Comparison of ENCODE assay signal across 13 mouse cellular contexts in genomic region chr13:112803106-112803505, GRCm38 (mm10). TPM values are rescaled to one million over a fixed set of nuclear protein-coding genes. Genes with fewer than 3 reads are reported as not detected.
A peak's percentile ranks its signal among the peaks of the same experiment; 100 is the strongest.
DNase-seq lines count a peak whose midpoint lies in the region; ATAC-seq and TF ChIP-seq lines count a peak whose summit lies in the region.
"Had no signal": no experiment of that assay in that cellular context is flagged by ENCODE, and none has a peak within 500 bp of the region (broad histone marks: within the 10 kb centered on the region; RNA-seq: fewer than 3 reads in every experiment).

No protein-coding gene starts in this region.

- ATAC-seq in heart, embryonic 16.5 days (replicated peaks; ENCODE audit: extremely low read depth, insufficient read depth, low FRiP score): no peak
- ATAC-seq in heart, embryonic 12.5 days (ENCODE audit: insufficient number of reproducible peaks, low FRiP score): no peak
- ATAC-seq in lung, embryonic 15.5 days (ENCODE audit: borderline replicate concordance, extremely low read depth, low FRiP score, low TSS enrichment): no peak
- no peak for ATAC-seq in intestine, embryonic 15.5 days
- ATAC-seq: forebrain, embryonic 15.5 days had no signal

- no peaks in the 10 kb centered on the region for H3K27me3 ChIP-seq in heart, embryonic 16.5 days (ENCODE audit: control insufficient read depth, insufficient read depth, low read length)
- no peaks in the 10 kb centered on the region for H3K27me3 ChIP-seq in heart, embryonic 12.5 days (replicated peaks)
- H3K27me3 ChIP-seq in lung, embryonic 15.5 days: no peaks in the 10 kb centered on the region
- H3K27me3 ChIP-seq in intestine, embryonic 15.5 days (replicated peaks): no peaks in the 10 kb centered on the region
- H3K27me3 ChIP-seq in small intestine, adult 2 months (ENCODE audit: control insufficient read depth, insufficient read depth, low read length): no peaks in the 10 kb centered on the region
- H3K27me3 ChIP-seq: forebrain, embryonic 15.5 days had no signal

- peak overlapping the region; percentile 14; the same call in 1 of the 2 replicates for H3K4me3 ChIP-seq in heart, embryonic 16.5 days (ENCODE audit: low read length)
- no peak overlapping the region for H3K4me3 ChIP-seq in heart, embryonic 12.5 days
- no peak overlapping the region for H3K4me3 ChIP-seq in lung, embryonic 15.5 days
- H3K4me3 ChIP-seq in intestine, embryonic 15.5 days (replicated peaks): no peak overlapping the region
- H3K4me3 ChIP-seq in small intestine, adult 2 months (ENCODE audit: low read depth, low read length): peak overlapping the region; percentile 33
- H3K4me3 ChIP-seq: forebrain, embryonic 15.5 days; left cerebral cortex, adult 2 months had no signal

- no peak overlapping the region for H3K27ac ChIP-seq in heart, embryonic 16.5 days (ENCODE audit: low read length)
- H3K27ac ChIP-seq in heart, embryonic 12.5 days (ENCODE audit: poor library complexity, severe bottlenecking): no peak overlapping the region
- H3K27ac ChIP-seq in lung, embryonic 15.5 days: no peak overlapping the region
- no peak overlapping the region for H3K27ac ChIP-seq in intestine, embryonic 15.5 days
- no peak overlapping the region for H3K27ac ChIP-seq in small intestine, adult 2 months (ENCODE audit: insufficient read depth, low read depth, low read length)
- H3K27ac ChIP-seq: forebrain, embryonic 15.5 days; left cerebral cortex, adult 2 months had no signal

- no peak overlapping the region for H3K9ac ChIP-seq in heart, embryonic 16.5 days (ENCODE audit: low read length)
- no peak overlapping the region for H3K9ac ChIP-seq in heart, embryonic 12.5 days
- H3K9ac ChIP-seq in lung, embryonic 15.5 days: no peak overlapping the region
- no peak overlapping the region for H3K9ac ChIP-seq in intestine, embryonic 15.5 days
- H3K9ac ChIP-seq: forebrain, embryonic 15.5 days had no signal

- H3K36me3 ChIP-seq in heart, embryonic 16.5 days (ENCODE audit: control insufficient read depth, insufficient read depth): peaks cover 18% of the 10 kb centered on the region
- H3K36me3 ChIP-seq in heart, embryonic 12.5 days: peaks cover 21% of the 10 kb centered on the region
- H3K36me3 ChIP-seq in lung, embryonic 15.5 days: peaks cover 26% of the 10 kb centered on the region
- H3K36me3 ChIP-seq in intestine, embryonic 15.5 days: peaks cover 5% of the 10 kb centered on the region
- H3K36me3 ChIP-seq in small intestine, adult 2 months (ENCODE audit: control insufficient read depth, insufficient read depth, low read length): peaks cover 16% of the 10 kb centered on the region

- WGBS in heart, embryonic 16.5 days: 87% methylated on average over 7 of the region's 7 CpGs
- 91% methylated on average over 7 of the region's 7 CpGs for WGBS in heart, embryonic 12.5 days
- 88% methylated on average over 7 of the region's 7 CpGs for WGBS in lung, embryonic 15.5 days
- WGBS in intestine, embryonic 15.5 days: 93% methylated on average over 7 of the region's 7 CpGs
- WGBS in small intestine, adult 2 months: 97% methylated on average over 7 of the region's 7 CpGs

- no peak for TF ChIP-seq CTCF in small intestine, adult 2 months (IDR thresholded peaks at IDR 0.05; ENCODE audit: extremely low read depth, insufficient read length, insufficient replicate concordance, low read depth, low read length)

- no peaks in the 10 kb centered on the region; the same call in 1 of the 2 replicates for H3K9me3 ChIP-seq in heart, embryonic 16.5 days (replicated peaks; ENCODE audit: control insufficient read depth, low read length)
- no peaks in the 10 kb centered on the region for H3K9me3 ChIP-seq in heart, embryonic 12.5 days (replicated peaks)
- H3K9me3 ChIP-seq in lung, embryonic 15.5 days: no peaks in the 10 kb centered on the region
- no peaks in the 10 kb centered on the region for H3K9me3 ChIP-seq in intestine, embryonic 15.5 days
- H3K9me3 ChIP-seq: forebrain, embryonic 15.5 days had no signal

- H3K4me1 ChIP-seq in heart, embryonic 16.5 days (ENCODE audit: control insufficient read depth, insufficient read depth, low read length): peaks cover 14% of the 10 kb centered on the region
- peaks cover 13% of the 10 kb centered on the region; the same call in 1 of the 2 replicates for H3K4me1 ChIP-seq in heart, embryonic 12.5 days (replicated peaks)
- peaks cover 11% of the 10 kb centered on the region; the same call in 1 of the 2 replicates for H3K4me1 ChIP-seq in lung, embryonic 15.5 days
- peaks cover 6% of the 10 kb centered on the region; the same call in 1 of the 2 replicates for H3K4me1 ChIP-seq in intestine, embryonic 15.5 days (replicated peaks)
- peaks cover 15% of the 10 kb centered on the region; the same call in 1 of the 2 replicates for H3K4me1 ChIP-seq in small intestine, adult 2 months (ENCODE audit: control insufficient read depth, insufficient read depth, insufficient read length, low read length)

- TF ChIP-seq POLR2A in small intestine, adult 2 months (IDR thresholded peaks at IDR 0.05; ENCODE audit: low read depth, low read length): no peak

- DNase-seq in lung, postnatal 10 days: no peak
- DNase-seq in left cerebral cortex, adult 11 months (ENCODE audit: low spot score): no peak
- DNase-seq: adrenal gland, postnatal 25 days; cerebellum, adult 2 months; kidney, postnatal 25 days; thymus, postnatal 4 days had no signal

- peak overlapping the region; percentile 41 for H3K4me2 ChIP-seq in heart, embryonic 16.5 days (ENCODE audit: low read depth, low read length)
- H3K4me2 ChIP-seq in heart, embryonic 12.5 days: no peak overlapping the region
- H3K4me2 ChIP-seq in lung, embryonic 15.5 days: peak overlapping the region; percentile 4; the same call in 1 of the 2 replicates
- peak overlapping the region; percentile 6; the same call in 1 of the 2 replicates for H3K4me2 ChIP-seq in intestine, embryonic 15.5 days (replicated peaks)
- H3K4me2 ChIP-seq: forebrain, embryonic 15.5 days had no signal

RNA-seq across cellular contexts. Expression of gene Plpp1, which starts 2.5 kb away (rescaled TPM):
- polyA plus RNA-seq in heart, embryonic 16.5 days (2015; fragmentation: Nextera tagmentation; extraction: Ambion mirVana): 59.3 and 63.2 TPM in 2 replicates
- 46.9 and 49.0 TPM in 2 replicates for polyA plus RNA-seq in heart, embryonic 12.5 days (2016; fragmentation: Nextera tagmentation; extraction: Ambion mirVana)
- 76.5 TPM in 2 replicates for polyA plus RNA-seq in lung, embryonic 15.5 days (2015; fragmentation: Nextera tagmentation; extraction: Ambion mirVana)
- 83.2 and 84.5 TPM in 2 replicates for polyA plus RNA-seq in intestine, embryonic 15.5 days (2015; fragmentation: Nextera tagmentation; extraction: Ambion mirVana)
- 38.7 and 102 TPM in 2 replicates for polyA plus RNA-seq in small intestine, adult 2 months (2012; rRNA removed)

Comparison
In these comparisons a context has a peak if more than half of its experiments do, and no peak if none do; other contexts are left out.
1. H3K4me3 ChIP-seq: peak in heart, embryonic 16.5 days (single experiment) and small intestine, adult 2 months (single experiment); none in heart, embryonic 12.5 days (single experiment), lung, embryonic 15.5 days (single experiment) and intestine, embryonic 15.5 days (single experiment).